Mouse (Mus musculus) urinary bladder, postnatal 14 days (tissue): Measurements from ENCODE around the gene Gm7137.
"Not testable (repeated sequence)": the region's sequence is repeated elsewhere in the genome, so short reads cannot be mapped to it uniquely, and the experiment has no call there.

Experiments
- DNase-seq: peaks from one replicate; pipeline ENCODE4 v3.0.0; 2021; ENCODE audit warnings: low spot score

Gm7137 gene

GRCm38 (mm10) chr10:77751254-77751653 is 36.7 kb downstream of the Gm7137 start, which contains the start of gene Gm9736:
Gm9736 (minus strand) TSS chr10:77751354.
- DNase-seq = not testable (repeated sequence)

DNA sequence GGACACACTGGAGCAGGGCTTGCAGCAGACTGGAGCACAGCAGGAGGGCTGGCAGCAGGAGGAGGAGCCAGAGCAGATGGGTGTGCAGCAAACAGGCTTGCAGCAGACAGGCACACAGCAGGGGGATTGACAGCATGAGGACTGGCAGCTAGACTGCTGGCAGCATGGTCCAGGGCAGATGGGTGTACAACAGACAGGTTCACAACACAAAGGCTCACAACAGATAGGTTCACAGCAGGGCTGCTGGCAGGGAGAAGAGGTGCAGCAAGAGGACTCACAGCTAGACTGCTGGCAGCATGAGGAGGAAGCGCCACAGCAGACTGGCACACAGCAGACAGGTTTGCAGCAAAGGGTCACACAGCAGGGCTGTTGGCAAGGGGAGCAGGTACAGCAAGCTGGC is 37.3 kb downstream of the Gm7137 start:
- DNase-seq = not testable (repeated sequence)

DNA sequence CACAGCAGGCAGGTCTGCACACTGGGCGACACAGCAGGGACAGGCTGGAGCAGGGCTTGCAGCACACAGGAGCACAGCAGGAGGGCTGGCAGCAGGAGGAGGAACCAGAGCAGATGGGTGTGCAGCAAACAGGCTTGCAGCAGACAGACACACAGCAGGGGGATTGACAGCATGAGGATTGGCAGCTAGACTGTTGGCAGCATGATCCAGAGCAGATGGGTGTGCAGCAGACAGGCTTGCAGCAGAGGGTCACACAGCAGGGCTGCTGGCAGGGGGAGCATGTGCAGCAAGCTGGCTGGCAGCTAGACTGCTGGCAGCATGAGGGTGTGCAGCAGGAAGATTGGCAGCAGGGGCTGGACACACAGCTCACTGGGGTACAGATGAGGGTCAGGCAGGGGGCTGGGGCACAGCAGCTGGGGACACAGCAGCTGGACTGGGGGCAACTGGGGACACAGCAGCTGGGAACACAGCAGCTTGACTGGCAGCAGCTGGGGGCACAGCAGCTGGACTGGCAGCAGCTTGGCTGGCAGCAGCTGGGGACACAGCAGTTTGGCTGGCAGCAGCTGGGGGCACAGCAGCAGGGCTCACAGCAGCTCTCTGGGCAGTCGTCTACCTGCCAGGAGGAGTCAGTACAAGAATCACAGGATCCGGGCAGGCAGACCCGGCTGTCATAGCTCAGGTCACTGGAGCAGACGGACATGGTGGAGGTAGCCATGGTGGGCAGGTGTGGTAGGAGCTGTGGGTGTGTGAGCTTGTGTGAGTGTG is 45.9 kb downstream of the Gm7137 start, which contains the start of gene Gm18596:
Gene Gm18596 (minus strand): TSS at position 715 of the 765 bp plus-strand sequence.
- not testable (repeated sequence) for DNase-seq

DNA sequence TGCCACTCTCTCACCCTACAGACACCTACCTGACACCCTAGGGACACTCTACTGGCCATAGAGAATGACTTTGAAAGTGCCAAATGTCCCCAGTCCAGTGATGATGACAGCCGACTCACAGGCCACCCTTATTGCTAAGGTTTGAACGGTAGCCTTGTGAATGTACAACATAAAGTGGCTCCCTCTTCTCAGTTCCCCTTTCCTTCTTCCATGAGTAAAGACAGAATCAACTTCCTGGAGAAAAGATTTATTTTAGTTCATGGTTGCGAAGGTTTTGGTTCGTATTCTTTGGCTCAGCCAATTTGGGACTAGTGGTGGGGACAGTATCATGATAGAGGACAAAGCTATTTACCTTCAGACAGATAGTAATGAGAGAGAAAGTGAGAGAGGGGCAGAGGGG is 49.1 kb downstream of the Gm7137 start:
- DNase-seq = no peak
